Mouse (Mus musculus): Measurements from ENCODE around the gene Phactr1. TPM values are rescaled to one million over a fixed set of nuclear protein-coding genes. Genes with fewer than 3 reads are reported as not detected.

Gene Phactr1
- total RNA-seq (2021): 1 to 10 TPM; 1.4 to 1.5 TPM
- long read RNA-seq, experiment 1: 0 reads
- long read RNA-seq, experiment 2, partial matches to known transcripts: 0 of 1 reads
- long read RNA-seq, experiment 2, other reads (novel, unspliced or antisense): 0 of 1 reads

GRCm38 (mm10) chr13:42680391-42680994 lies at the start of gene Phactr1:
TSS of gene Phactr1 (plus strand) at chr13:42680623.
- intact Hi-C loops (cut with DNase I): no loop called here
- no peak for DNase-seq

- intact Hi-C loops (cut with DNase I): no loop called here
- DNase-seq: no peak
These were observed 45.5 kb upstream of the Phactr1 start for GRCm38 (mm10) chr13:42634908-42635307.

- no peak for DNase-seq
- intact Hi-C loops (cut with DNase I): no loop called here
These were observed 30.2 kb upstream of the Phactr1 start for GRCm38 (mm10) chr13:42650228-42650627.

GRCm38 (mm10) chr13:42656643-42657315 lies 23.6 kb upstream of the Phactr1 start:
- intact Hi-C loops (cut with DNase I): no loop called here
- no peak for DNase-seq

GRCm38 (mm10) chr13:42671651-42672290 lies 8.7 kb upstream of the Phactr1 start:
- DNase-seq: no peak
- intact Hi-C loops (cut with DNase I): no loop called here

GRCm38 (mm10) chr13:42681299-42681698 lies 876 bp downstream of the Phactr1 start:
- intact Hi-C loops (cut with DNase I): no loop called here

GRCm38 (mm10) chr13:42684181-42684580 lies 3.8 kb downstream of the Phactr1 start:
- DNase-seq: no peak
- intact Hi-C loops (cut with DNase I): no loop called here

More at GRCm38 (mm10) chr13:42681299-42681698, 876 bp downstream of the Phactr1 start:
- DNase-seq: no peak

- DNase-seq: no peak
- intact Hi-C loops (cut with DNase I): no loop called here
These were observed 11.8 kb downstream of the Phactr1 start for GRCm38 (mm10) chr13:42692233-42692632.

GRCm38 (mm10) chr13:42696641-42697040 lies 16.2 kb downstream of the Phactr1 start:
- no peak for DNase-seq
- intact Hi-C loops (cut with DNase I): no loop called here

- DNase-seq: no peak
- intact Hi-C loops (cut with DNase I): no loop called here
These were observed 28.7 kb downstream of the Phactr1 start for GRCm38 (mm10) chr13:42709148-42709547.

GRCm38 (mm10) chr13:42709611-42710331 lies 29.3 kb downstream of the Phactr1 start:
- intact Hi-C loops (cut with DNase I): no loop called here
- no peak for DNase-seq

- no peak for DNase-seq
- intact Hi-C loops (cut with DNase I): no loop called here
These were observed 31.1 kb downstream of the Phactr1 start for GRCm38 (mm10) chr13:42711510-42711909.

- intact Hi-C loops (cut with DNase I): no loop called here
- no peak for DNase-seq
These were observed 39.0 kb downstream of the Phactr1 start for GRCm38 (mm10) chr13:42719401-42719800.

GRCm38 (mm10) chr13:42720135-42720534 lies 39.7 kb downstream of the Phactr1 start:
- intact Hi-C loops (cut with DNase I): no loop called here
- DNase-seq: no peak

- intact Hi-C loops (cut with DNase I): no loop called here
- DNase-seq: no peak
These were observed 40.2 kb downstream of the Phactr1 start for GRCm38 (mm10) chr13:42720648-42721047.

- intact Hi-C loops (cut with DNase I): no loop called here
- no peak for DNase-seq
These were observed 43.6 kb downstream of the Phactr1 start for GRCm38 (mm10) chr13:42724011-42724410.

- intact Hi-C loops (cut with DNase I): no loop called here
- no peak for DNase-seq
These were observed 45.3 kb downstream of the Phactr1 start for GRCm38 (mm10) chr13:42725709-42726231.

- no peak for DNase-seq
- intact Hi-C loops (cut with DNase I): no loop called here
These were observed 57.1 kb downstream of the Phactr1 start for GRCm38 (mm10) chr13:42737486-42737885.

- intact Hi-C loops (cut with DNase I): no loop called here
- no peak for DNase-seq
These were observed 57.7 kb downstream of the Phactr1 start for GRCm38 (mm10) chr13:42738152-42738551.

- no peak for DNase-seq
- intact Hi-C loops (cut with DNase I): no loop called here
These were observed 61.8 kb downstream of the Phactr1 start for GRCm38 (mm10) chr13:42742226-42742625.

GRCm38 (mm10) chr13:42744467-42744866 lies 64.0 kb downstream of the Phactr1 start:
- intact Hi-C loops (cut with DNase I): no loop called here

More at GRCm38 (mm10) chr13:42744467-42744866, 64.0 kb downstream of the Phactr1 start:
- DNase-seq: no peak
